Mouse (Mus musculus): ENCODE results near the gene Uchl4.
A peak's percentile ranks its signal among the peaks of the same experiment; 100 is the strongest.

Uchl4 gene

DNA sequence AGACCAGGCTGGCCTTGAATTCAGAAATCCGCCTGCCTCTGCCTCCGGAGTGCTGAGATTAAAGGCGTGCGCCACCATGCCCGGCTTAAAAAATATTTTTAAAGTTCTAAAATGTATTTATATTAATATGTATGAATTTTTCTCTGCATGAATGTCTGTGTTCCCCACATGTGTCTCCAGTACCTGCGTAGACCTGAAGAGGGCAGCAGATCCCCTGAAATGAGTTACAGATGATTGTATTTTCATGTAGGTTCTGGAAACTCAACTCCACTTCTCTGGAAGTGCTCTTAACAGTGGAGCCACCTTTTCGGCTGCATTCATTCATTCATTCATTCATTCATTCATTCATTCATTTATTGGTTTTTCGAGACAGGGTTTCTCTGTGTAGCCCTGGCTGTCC lies 42.7 kb downstream of the Uchl4 start:
- DNase-seq = peak; percentile 53

GRCm38 (mm10) chr9:64278665-64279310 lies 43.8 kb downstream of the Uchl4 start:
- no peak for DNase-seq

GRCm38 (mm10) chr9:64281105-64281780 lies 46.2 kb downstream of the Uchl4 start, which contains the start of gene Tipin:
Gene Tipin, plus strand, starts transcription at chr9:64281581.
- DNase-seq = peak; percentile 92

DNA sequence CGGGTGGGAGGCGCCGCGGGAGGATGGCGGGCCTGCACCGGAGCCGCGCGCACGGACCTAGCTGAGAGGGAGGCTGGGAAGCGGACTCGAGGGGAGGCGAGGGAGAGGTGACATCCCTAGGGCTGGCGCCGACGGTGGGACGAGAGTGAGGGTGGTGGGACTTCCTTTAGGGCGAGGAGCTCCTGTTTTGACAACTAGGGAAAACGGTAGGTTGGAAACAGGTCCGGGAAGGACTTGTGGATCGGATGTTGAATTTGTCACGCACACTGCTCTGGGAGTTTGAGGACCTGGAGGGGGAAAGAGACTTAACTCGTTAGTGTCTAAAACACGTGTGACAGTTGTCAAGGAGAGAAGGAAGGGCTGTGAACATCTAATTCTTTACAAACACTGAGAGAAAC lies 46.8 kb downstream of the Uchl4 start:
- DNase-seq = no peak

- no peak for DNase-seq
Observed at GRCm38 (mm10) chr9:64282404-64282987, 47.5 kb downstream of the Uchl4 start.

All from cerebellum, adult 11 months (tissue).